Mouse (Mus musculus) left cerebral cortex, adult 11 months (tissue): Measurements from ENCODE around the gene A930009A15Rik.
A peak's percentile ranks its signal among the peaks of the same experiment; 100 is the strongest.

Experiments used
- DNase-seq: peaks from one replicate; pipeline ENCODE4 v3.0.0; 2022; ENCODE audit warnings: low spot score

A930009A15Rik gene

GRCm38 (mm10) chr10:115581971-115582370 is 12.2 kb downstream of the A930009A15Rik start:
- no peak for DNase-seq

- no peak for DNase-seq
Observed at GRCm38 (mm10) chr10:115583071-115583470, 13.3 kb downstream of the A930009A15Rik start.

GRCm38 (mm10) chr10:115584656-115585055 is 14.9 kb downstream of the A930009A15Rik start:
- DNase-seq: no peak

GRCm38 (mm10) chr10:115585491-115586245 is 15.9 kb downstream of the A930009A15Rik start:
- DNase-seq: no peak

GRCm38 (mm10) chr10:115586246-115587231 is 16.8 kb downstream of the A930009A15Rik start:
- DNase-seq: no peak

GRCm38 (mm10) chr10:115587301-115587969 is 17.6 kb downstream of the A930009A15Rik start, which contains the start of gene Lgr5:
Gene Lgr5 (minus strand): TSS chr10:115587780.
- peak; percentile 14 for DNase-seq

GRCm38 (mm10) chr10:115587979-115588378 is 18.2 kb downstream of the A930009A15Rik start:
- DNase-seq: no peak

GRCm38 (mm10) chr10:115593221-115593620 is 23.4 kb downstream of the A930009A15Rik start:
- DNase-seq: no peak

- no peak for DNase-seq
Observed at GRCm38 (mm10) chr10:115593651-115594050, 23.9 kb downstream of the A930009A15Rik start.

GRCm38 (mm10) chr10:115595748-115596147 is 26.0 kb downstream of the A930009A15Rik start:
- DNase-seq: no peak

GRCm38 (mm10) chr10:115617456-115618287 is 47.9 kb downstream of the A930009A15Rik start:
- DNase-seq: peak; percentile 8

- DNase-seq: no peak
Observed at GRCm38 (mm10) chr10:115618288-115618856, 48.6 kb downstream of the A930009A15Rik start.

- no peak for DNase-seq
Observed at GRCm38 (mm10) chr10:115623481-115623880, 53.7 kb downstream of the A930009A15Rik start.

- DNase-seq: peak; percentile 15
Observed at GRCm38 (mm10) chr10:115623956-115624671, 54.3 kb downstream of the A930009A15Rik start.

GRCm38 (mm10) chr10:115624957-115625356 is 55.2 kb downstream of the A930009A15Rik start:
- DNase-seq: no peak

- no peak for DNase-seq
Observed at GRCm38 (mm10) chr10:115626678-115627077, 56.9 kb downstream of the A930009A15Rik start.
